ENCODE assay signal across 8 mouse cellular contexts in genomic region chr19:59943322-59943871, GRCm38 (mm10). TPM values are rescaled to one million over a fixed set of nuclear protein-coding genes. Genes with fewer than 3 reads are reported as not detected.
A peak's percentile ranks its signal among the peaks of the same experiment; 100 is the strongest.
DNase-seq lines count a peak whose midpoint lies in the region; ATAC-seq and TF ChIP-seq lines count a peak whose summit lies in the region.

Rab11fip2 (minus strand) TSS chr19:59943654.

- under 1% methylated on average over 63 of the region's 72 CpGs for WGBS in forebrain, postnatal 0 days
- under 1% methylated on average over 72 of the region's 72 CpGs for WGBS in lung, embryonic 14.5 days

- peaks cover 2 to 4% of the 10 kb centered on the region in 2 experiments; a peak in 3 of 4 replicates for H3K4me1 ChIP-seq in MEL (ENCODE audit: control insufficient read depth in 1 of 2, insufficient read depth in 2 of 2, low read length in 2 of 2)
- peaks cover 16% of the 10 kb centered on the region; the same call in 1 of the 2 replicates for H3K4me1 ChIP-seq in forebrain, postnatal 0 days (ENCODE audit: insufficient read depth)
- no peaks in the 10 kb centered on the region for H3K4me1 ChIP-seq in lung, embryonic 14.5 days (ENCODE audit: insufficient read depth)

- peak within 1 kb of the TSS; percentile 94 for H3K9ac ChIP-seq in MEL (ENCODE audit: control insufficient read depth, low read depth, low read length, poor library complexity, severe bottlenecking)
- H3K9ac ChIP-seq in forebrain, postnatal 0 days: peak within 1 kb of the TSS; percentile 95
- H3K9ac ChIP-seq in lung, embryonic 14.5 days: peak within 1 kb of the TSS; percentile 89

- H3K79me2 ChIP-seq in MEL (ENCODE audit: control insufficient read depth, insufficient read depth, low read length, poor library complexity): peaks cover 7% of the 10 kb centered on the region; the same call in 1 of the 2 replicates

- ATAC-seq in forebrain, postnatal 0 days: peak; percentile 96
- ATAC-seq in lung, embryonic 14.5 days (ENCODE audit: insufficient read depth): peak; percentile 97
- peak; percentile 66 for ATAC-seq in neutrophil, adult 5-6 weeks (ENCODE audit: extremely low read depth, insufficient number of reproducible peaks, low FRiP score, poor library complexity, severe bottlenecking)

- H3K9me3 ChIP-seq in MEL (replicated peaks; ENCODE audit: insufficient read depth, low read length): no peaks in the 10 kb centered on the region
- H3K9me3 ChIP-seq in forebrain, postnatal 0 days (ENCODE audit: low read length): no peaks in the 10 kb centered on the region
- no peaks in the 10 kb centered on the region for H3K9me3 ChIP-seq in lung, embryonic 14.5 days (ENCODE audit: low read depth, low read length)

- peak; percentile 76 to 96; a peak in 3 of 4 replicates for TF ChIP-seq POLR2A in MEL (IDR thresholded peaks at IDR 0.05; ENCODE audit: control insufficient read depth in 1 of 2, insufficient read depth in 1 of 2, low read depth in 1 of 2, low read length in 2 of 2, poor library complexity in 1 of 2)

- H3K4me2 ChIP-seq in forebrain, postnatal 0 days (ENCODE audit: low read depth): peak within 1 kb of the TSS; percentile 57
- peak within 1 kb of the TSS; percentile 73 for H3K4me2 ChIP-seq in lung, embryonic 14.5 days

- H3K27ac ChIP-seq in MEL (ENCODE audit: control insufficient read depth, low read depth, low read length): peak within 1 kb of the TSS; percentile 70
- peak within 1 kb of the TSS; percentile 90 for H3K27ac ChIP-seq in forebrain, postnatal 0 days (ENCODE audit: low read depth, low read length)
- H3K27ac ChIP-seq in lung, embryonic 14.5 days (ENCODE audit: low read depth): peak within 1 kb of the TSS; percentile 90

- peak; percentile 91 for DNase-seq in MEL (ENCODE audit: low read depth, low spot score)
- DNase-seq in cerebellum, adult 18-20 months: peak; percentile 80 to 90
- DNase-seq in forebrain, postnatal 0 days: peak; percentile 92
- peak; percentile 87 for DNase-seq in heart, postnatal 4 days
- DNase-seq in layer of hippocampus, adult 8-10 months (ENCODE audit: low spot score in 2 of 2): peak; percentile 72 to 79
- peak; percentile 89 for DNase-seq in lung, embryonic 14.5 days
- peak; percentile 89 for DNase-seq in testis, postnatal 14 days (ENCODE audit: low spot score)

- no peak for TF ChIP-seq CTCF in MEL (IDR thresholded peaks at IDR 0.05 in 2 of 3, conservative IDR thresholded peaks at IDR 0.05 in 1 of 3; ENCODE audit: control insufficient read depth in 1 of 3, insufficient read depth in 1 of 3, low read depth in 2 of 3, low read length in 3 of 3, poor library complexity in 1 of 3, severe bottlenecking in 1 of 3)
- TF ChIP-seq CTCF in forebrain, postnatal 0 days (IDR thresholded peaks at IDR 0.05; ENCODE audit: low read depth): no peak
- no peak for TF ChIP-seq CTCF in lung, embryonic 14.5 days (IDR thresholded peaks at IDR 0.05; ENCODE audit: low read depth)

- peak within 1 kb of the TSS; percentile 81 to 91 for H3K4me3 ChIP-seq in MEL (ENCODE audit: control insufficient read depth in 1 of 2, insufficient read depth in 1 of 2, low read depth in 2 of 2, low read length in 2 of 2)
- peak within 1 kb of the TSS; percentile 96 for H3K4me3 ChIP-seq in forebrain, postnatal 0 days (ENCODE audit: low read depth, low read length)
- H3K4me3 ChIP-seq in lung, embryonic 14.5 days (ENCODE audit: low read depth, low read length): peak within 1 kb of the TSS; percentile 74

- H3K36me3 ChIP-seq in MEL (ENCODE audit: control insufficient read depth in 1 of 2, insufficient read depth in 2 of 2, low read length in 2 of 2): peaks cover 0 to 4% of the 10 kb centered on the region in 2 experiments; a peak in 2 of 4 replicates
- no peaks in the 10 kb centered on the region for H3K36me3 ChIP-seq in forebrain, postnatal 0 days (ENCODE audit: insufficient read depth)
- H3K36me3 ChIP-seq in lung, embryonic 14.5 days (ENCODE audit: insufficient read depth): no peaks in the 10 kb centered on the region

- peaks cover 2 to 3% of the 10 kb centered on the region in 2 experiments; a peak in 3 of 4 replicates for H3K27me3 ChIP-seq in MEL (ENCODE audit: control insufficient read depth in 1 of 2, insufficient read depth in 2 of 2, low read length in 2 of 2)
- H3K27me3 ChIP-seq in forebrain, postnatal 0 days (ENCODE audit: insufficient read depth, low read length): no peaks in the 10 kb centered on the region
- no peaks in the 10 kb centered on the region for H3K27me3 ChIP-seq in lung, embryonic 14.5 days (ENCODE audit: insufficient read depth, low read length)

- peak in 1 of 2 experiments; percentile 10; a peak in 1 of 4 replicates for TF ChIP-seq EP300 in MEL (IDR thresholded peaks at IDR 0.05; ENCODE audit: low read depth in 1 of 2, low read length in 2 of 2)

- no peak for TF ChIP-seq RAD21 in MEL (IDR thresholded peaks at IDR 0.05; ENCODE audit: low read depth, low read length)

TF ChIP-seq in MEL, 35 proteins besides CTCF, POLR2A, EP300 and RAD21:
- TF ChIP-seq MAFK (IDR thresholded peaks at IDR 0.05; ENCODE audit: borderline replicate concordance, low read depth, low read length) (no peak), NRF1 (IDR thresholded peaks at IDR 0.05; ENCODE audit: insufficient read depth, low read depth, low read length, poor library complexity, severe bottlenecking) (peak; percentile 57), ZMIZ1 (IDR thresholded peaks at IDR 0.05; ENCODE audit: low read depth, low read length) (no peak), MXI1 (IDR thresholded peaks at IDR 0.05; ENCODE audit: low read depth, low read length) (peak; percentile 88), ETS1 (IDR thresholded peaks at IDR 0.05; ENCODE audit: low read depth, low read length) (no peak), POLR2AphosphoS5 (IDR thresholded peaks at IDR 0.05; ENCODE audit: borderline replicate concordance, low read depth, low read length) (no peak), JUND (IDR thresholded peaks at IDR 0.05; ENCODE audit: low read depth, low read length) (no peak), MAZ (IDR thresholded peaks at IDR 0.05; ENCODE audit: low read depth, low read length) (peak; percentile 82; the same call in 1 of the 2 replicates), ZKSCAN1 (IDR thresholded peaks at IDR 0.05; ENCODE audit: low read depth, low read length) (no peak), CHD2 (IDR thresholded peaks at IDR 0.05; ENCODE audit: low read length) (no peak), POLR2AphosphoS2 (IDR thresholded peaks at IDR 0.05; ENCODE audit: low read length) (no peak), USF2 (IDR thresholded peaks at IDR 0.05; ENCODE audit: borderline replicate concordance in 1 of 2, insufficient read depth in 1 of 2, low read depth in 1 of 2, low read length in 2 of 2) (no peak), USF1 (IDR thresholded peaks at IDR 0.05; ENCODE audit: low read depth, low read length) (no peak), CHD1 (IDR thresholded peaks at IDR 0.05; ENCODE audit: low read depth, low read length) (no peak), TAL1 (IDR thresholded peaks at IDR 0.05; ENCODE audit: low read length) (no peak), HCFC1 (IDR thresholded peaks at IDR 0.05; ENCODE audit: low read depth, low read length) (peak; percentile 73), MEF2A (IDR thresholded peaks at IDR 0.05; ENCODE audit: extremely low read depth, insufficient replicate concordance, low read depth, low read length, poor library complexity, severe bottlenecking) (no peak), ZNF384 (IDR thresholded peaks at IDR 0.05; ENCODE audit: low read depth, low read length) (no peak), BHLHE40 (IDR thresholded peaks at IDR 0.05; ENCODE audit: borderline replicate concordance, low read depth, low read length) (no peak), MAX (IDR thresholded peaks at IDR 0.05; ENCODE audit: low read length) (peak; percentile 38; the same call in 1 of the 2 replicates), ELF1 (IDR thresholded peaks at IDR 0.05; ENCODE audit: low read depth, low read length) (peak; percentile 99), MYB (IDR thresholded peaks at IDR 0.05; ENCODE audit: low read depth, low read length) (0 out of 2 replicates have a peak, but pooled peaks have one; percentile 5), ZC3H11A (IDR thresholded peaks at IDR 0.05; ENCODE audit: low read depth, low read length) (no peak), MYC (IDR thresholded peaks at IDR 0.05; ENCODE audit: low read depth, low read length) (no peak), GATA1 (IDR thresholded peaks at IDR 0.05; ENCODE audit: low read depth, low read length) (no peak), TCF12 (IDR thresholded peaks at IDR 0.05; ENCODE audit: low read depth, low read length) (peak; percentile 45), TBP (IDR thresholded peaks at IDR 0.05; ENCODE audit: low read depth, low read length) (no peak), SMC3 (IDR thresholded peaks at IDR 0.05; ENCODE audit: low read depth, low read length) (no peak), KAT2A (conservative IDR thresholded peaks at IDR 0.05; ENCODE audit: low read depth, low read length) (no peak; the same call in 1 of the 2 replicates), NELFE (IDR thresholded peaks at IDR 0.05; ENCODE audit: low read depth, low read length) (peak; percentile 78), GABPA (IDR thresholded peaks at IDR 0.05; ENCODE audit: low read depth, low read length) (no peak), E2F4 (IDR thresholded peaks at IDR 0.05; ENCODE audit: borderline replicate concordance, low read depth, low read length) (no peak), RCOR1 (IDR thresholded peaks at IDR 0.05; ENCODE audit: low read depth, low read length) (no peak), SIN3A (IDR thresholded peaks at IDR 0.05; ENCODE audit: low read length) (peak; percentile 81), UBTF (IDR thresholded peaks at IDR 0.05; ENCODE audit: borderline replicate concordance, insufficient read depth, low read depth, low read length) (peak; percentile 98)

RNA-seq across cellular contexts. Expression of gene Rab11fip2, which starts in this region (rescaled TPM):
- 3.2 and 4.2 TPM in 2 replicates for total RNA-seq in MEL (2012; rRNA removed)
- 100 to 1,000 TPM in 1 of 2 experiments, 1 to 10 TPM in 1; 4.9 to 114 TPM for polyA plus RNA-seq in MEL (2012; ENCODE audit: insufficient read depth in 1 of 2, insufficient read length in 2 of 2, low read depth in 1 of 2, low replicate concordance in 2 of 2, missing spikeins in 1 of 2)
- total RNA-seq in forebrain, postnatal 0 days (2014; rRNA removed): 51.2 and 59.6 TPM in 2 replicates
- polyA plus RNA-seq in forebrain, postnatal 0 days (2015; fragmentation: Nextera tagmentation; extraction: Ambion mirVana): 9.3 and 12.2 TPM in 2 replicates
- total RNA-seq in heart, postnatal 4 days (2021): 10 to 100 TPM; 13.1 TPM
- 10 to 100 TPM; 63.9 to 73.9 (median 69.2) TPM for total RNA-seq in layer of hippocampus, adult 8-10 months (2022)
- polyA plus RNA-seq in lung, embryonic 14.5 days (2014; fragmentation: Nextera tagmentation; extraction: Ambion mirVana): 3.9 and 4.2 TPM in 2 replicates
- 27.4 and 34.0 TPM in 2 replicates for total RNA-seq in neutrophil, adult 5-6 weeks (2017)

Comparison
In these comparisons a context has a peak if more than half of its experiments do, and no peak if none do; other contexts are left out.
1. Peak in every context shown above with its lines: DNase-seq, ATAC-seq, H3K4me3 ChIP-seq and H3K27ac ChIP-seq.